Mouse (Mus musculus) lung, adult 2 months (tissue): ENCODE data around the gene Macf1. TPM values are rescaled to one million over a fixed set of nuclear protein-coding genes. Genes with fewer than 3 reads are reported as not detected.

Source experiments
- DNase-seq: peaks from one replicate; pipeline ENCODE4 v3.0.0; 2022
- H3K4me1 ChIP-seq: fragments of 200-500 bp; 2 replicates; pipeline ENCODE4 v1.6.1; 2011; ENCODE audit warnings: low read length; ENCODE audit not compliant: control insufficient read depth, insufficient read depth
- H3K4me3 ChIP-seq: fragments of 200-500 bp; replicated peaks from 2 replicates; pipeline ENCODE3; 2011; ENCODE audit warnings: low read depth, mild to moderate bottlenecking, control low read depth, low read length; ENCODE audit errors: extremely low read depth
- CTCF ChIP-seq: fragments of 200-500 bp; IDR thresholded peaks from 2 replicates; pipeline ENCODE4 v1.5.1; 2011; ENCODE audit warnings: mild to moderate bottlenecking, low read length, control low read depth; ENCODE audit not compliant: insufficient read depth
- POLR2A ChIP-seq: fragments of 200-500 bp; IDR thresholded peaks from 2 replicates; pipeline ENCODE4 v1.6.1; 2011; ENCODE audit warnings: low read depth, mild to moderate bottlenecking, control low read depth, low read length, borderline replicate concordance; ENCODE audit errors: extremely low read depth
- WGBS: fragments of 180-500 bp; shearing (Covaris S2); methylation state at CpG from one replicate; pipeline ENCODE4 v1.1.7; 2018; 5-methylcytosine and 5-hydroxymethylcytosine counted together
- polyA plus RNA-seq: library from polyadenylated mRNA; depleted of rRNA; stranded (reverse); fragments of >200 nt; gene quantifications from 2 replicates; pipeline ENCODE4 v1.2.3, GENCODE M21; 2012; rRNA removed

The Macf1 gene
- 216 and 249 TPM in 2 replicates for polyA plus RNA-seq

GRCm38 (mm10) chr4:123684260-123684659 lies at the start of gene Macf1:
Gene Macf1, minus strand, starts transcription at chr4:123684360.
- no peak for TF ChIP-seq POLR2A
- TF ChIP-seq CTCF: no peak
- 86% methylated on average over 3 of the region's 3 CpGs for WGBS

GRCm38 (mm10) chr4:123733532-123733931 lies 49.4 kb upstream of the Macf1 start:
- 91% methylated on average over 9 of the region's 9 CpGs for WGBS

More at GRCm38 (mm10) chr4:123684260-123684659, at the start of gene Macf1:
- no peak for DNase-seq
- H3K4me3 ChIP-seq: no peak within 1 kb of the TSS
- H3K4me1 ChIP-seq: peaks cover 3% of the 10 kb centered on the region; the same call in 1 of the 2 replicates

GRCm38 (mm10) chr4:123732921-123733320 lies 48.8 kb upstream of the Macf1 start:
- TF ChIP-seq CTCF: no peak
- no peak for TF ChIP-seq POLR2A
- WGBS: 90% methylated on average over 2 of the region's 2 CpGs
- DNase-seq: no peak
- Histone ChIP-seq H3K4me3 (no peak overlapping the region), H3K4me1 (no peaks in the 10 kb centered on the region)

More at GRCm38 (mm10) chr4:123733532-123733931, 49.4 kb upstream of the Macf1 start:
- no peak for DNase-seq
- no peak for TF ChIP-seq CTCF
- no peak for TF ChIP-seq POLR2A
- Histone ChIP-seq H3K4me3 (no peak overlapping the region), H3K4me1 (no peaks in the 10 kb centered on the region)

- WGBS: 86% methylated on average over 4 of the region's 4 CpGs
- TF ChIP-seq POLR2A: no peak
- TF ChIP-seq CTCF: no peak
- DNase-seq: no peak
- no peak overlapping the region for H3K4me3 ChIP-seq
- H3K4me1 ChIP-seq: no peaks in the 10 kb centered on the region
These were observed 48.2 kb upstream of the Macf1 start for GRCm38 (mm10) chr4:123732163-123732910.

- no peak for DNase-seq
- Histone ChIP-seq H3K4me1 (0 out of 2 replicates have a peak, but pooled peaks cover 2% of the 10 kb centered on the region), H3K4me3 (no peak overlapping the region)
- no peak for TF ChIP-seq CTCF
- no peak for TF ChIP-seq POLR2A
- 88% methylated on average over 4 of the region's 4 CpGs for WGBS
These were observed 37.6 kb upstream of the Macf1 start for GRCm38 (mm10) chr4:123721761-123722160.

- 11% methylated on average over 7 of the region's 7 CpGs for WGBS
- Histone ChIP-seq H3K4me3 (peak overlapping the region; percentile 85), H3K4me1 (0 out of 2 replicates have a peak, but pooled peaks cover 2% of the 10 kb centered on the region)
- no peak for DNase-seq
- TF ChIP-seq CTCF (no peak), POLR2A (no peak)
These were observed 34.2 kb upstream of the Macf1 start for GRCm38 (mm10) chr4:123718434-123718780.

- Histone ChIP-seq H3K4me3 (peak within 1 kb of the TSS; percentile 89), H3K4me1 (0 out of 2 replicates have a peak, but pooled peaks cover 2% of the 10 kb centered on the region)
- peak; percentile 93 for DNase-seq
- under 1% methylated on average over 40 of the region's 40 CpGs for WGBS
- TF ChIP-seq CTCF (no peak), POLR2A (peak; percentile 86; the same call in 1 of the 2 replicates)
These were observed 33.6 kb upstream of the Macf1 start, which contains the start of gene Ndufs5 for GRCm38 (mm10) chr4:123717574-123718433. Gene Ndufs5, minus strand, starts transcription at chr4:123718202.

- TF ChIP-seq CTCF (no peak), POLR2A (no peak)
- no peak for DNase-seq
- Histone ChIP-seq H3K4me3 (no peak overlapping the region), H3K4me1 (0 out of 2 replicates have a peak, but pooled peaks cover 2% of the 10 kb centered on the region)
- 78% methylated on average over 3 of the region's 3 CpGs for WGBS
These were observed 28.3 kb upstream of the Macf1 start for GRCm38 (mm10) chr4:123712431-123712830.

GRCm38 (mm10) chr4:123707340-123707739 lies 23.2 kb upstream of the Macf1 start:
- no peaks in the 10 kb centered on the region for H3K4me1 ChIP-seq
- H3K4me3 ChIP-seq: no peak overlapping the region
- 92% methylated on average over 5 of the region's 5 CpGs for WGBS
- DNase-seq: no peak
- no peak for TF ChIP-seq CTCF
- TF ChIP-seq POLR2A: no peak
